Mouse (Mus musculus): ENCODE measurements around the gene Olfr1015.

The Olfr1015 gene

GRCm38 (mm10) chr2:85781717-85782116, at the start of gene Olfr1015:
Gene Olfr1015 (plus strand): TSS chr2:85782017.
- DNase-seq (ENCODE audit: low read depth, low spot score) = no peak

- DNase-seq (ENCODE audit: low read depth, low spot score) = no peak
Observed at GRCm38 (mm10) chr2:85753822-85754221, 28.0 kb upstream of the Olfr1015 start.

DNA sequence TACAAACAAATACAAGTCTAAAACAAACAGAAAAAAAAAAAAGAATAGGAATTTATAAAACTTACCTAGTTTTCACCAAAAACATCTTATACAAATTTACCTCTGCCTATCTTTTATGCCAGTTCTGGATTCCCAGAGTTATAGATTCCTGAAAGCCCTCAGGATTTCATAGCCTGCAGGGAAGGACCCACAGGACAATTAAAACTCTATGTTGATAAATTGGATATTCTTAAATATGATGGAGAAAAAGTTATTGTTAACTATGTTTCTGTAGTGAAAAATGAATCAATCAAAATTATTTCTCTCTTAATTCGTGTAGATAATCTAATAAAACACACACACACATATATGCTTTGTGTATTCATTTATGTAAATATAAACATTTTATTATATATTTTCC, 19.2 kb upstream of the Olfr1015 start, which contains the start of gene Olfr1012:
Olfr1012 (minus strand) TSS at position 101 of the 400 bp plus-strand sequence.
- DNase-seq (ENCODE audit: low read depth, low spot score) = no peak

- DNase-seq (ENCODE audit: low read depth, low spot score) = no peak
Observed at GRCm38 (mm10) chr2:85766798-85767197, 15.0 kb upstream of the Olfr1015 start, which contains the start of gene Olfr1013. Gene Olfr1013 (plus strand): TSS chr2:85767098.

GRCm38 (mm10) chr2:85772413-85772812, 9.4 kb upstream of the Olfr1015 start, which contains the start of gene Olfr1014:
Gene Olfr1014 (plus strand): TSS chr2:85772713.
- DNase-seq (ENCODE audit: low read depth, low spot score) = no peak

GRCm38 (mm10) chr2:85792331-85792730, 10.5 kb downstream of the Olfr1015 start:
- peak; percentile 5 for DNase-seq (ENCODE audit: low read depth, low spot score)

DNA sequence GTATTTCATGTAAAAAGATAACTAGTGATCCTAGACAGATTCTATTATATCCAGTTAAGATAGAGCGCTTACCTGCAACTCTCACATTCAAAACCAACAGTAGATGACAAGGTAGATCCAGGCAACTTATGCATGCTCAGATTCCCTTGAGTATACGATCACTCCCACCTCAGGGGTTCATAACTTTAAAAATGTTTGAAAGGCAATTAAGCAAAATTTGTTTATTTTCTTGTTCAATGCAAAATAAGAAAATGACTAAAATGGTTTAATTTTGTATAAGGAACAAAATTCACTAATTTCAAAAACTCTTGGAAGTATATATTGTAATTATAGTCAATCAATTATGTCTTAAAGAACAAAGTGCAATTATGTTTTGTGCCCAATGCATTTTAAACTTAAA, 20.6 kb downstream of the Olfr1015 start, which contains the start of gene Olfr1016:
Olfr1016 (minus strand) TSS at position 101 of the 400 bp plus-strand sequence.
- DNase-seq (ENCODE audit: low read depth, low spot score) = no peak

- no peak for DNase-seq (ENCODE audit: low read depth, low spot score)
Observed at GRCm38 (mm10) chr2:85804501-85804900, 22.7 kb downstream of the Olfr1015 start.

- no peak for DNase-seq (ENCODE audit: low read depth, low spot score)
Observed at GRCm38 (mm10) chr2:85818179-85818578, 36.4 kb downstream of the Olfr1015 start, which contains the start of gene Olfr1018. Gene Olfr1018 (plus strand): TSS chr2:85818479.
